Mouse (Mus musculus) kidney, embryonic 14.5 days (tissue): ENCODE measurements around the gene Gm5741. TPM values are rescaled to one million over a fixed set of nuclear protein-coding genes. Genes with fewer than 3 reads are reported as not detected.

Experiments used
- ATAC-seq: fragments of 200-750 bp; cut with Nextera tagmentation; 2 replicates; pipeline ENCODE4 v1.8.0; 2017; ENCODE audit warnings: moderate number of reproducible peaks, mild to moderate bottlenecking, moderate TSS enrichment, moderate library complexity; ENCODE audit not compliant: low FRiP score, low TSS enrichment
- H3K27ac ChIP-seq: fragments of 300-500 bp; sonication (generic); 2 replicates; pipeline ENCODE4 v1.5.1; 2014; ENCODE audit warnings: low read depth, mild to moderate bottlenecking, low read length, moderate library complexity, mixed read lengths
- H3K27me3 ChIP-seq: fragments of 300-500 bp; sonication (generic); 2 replicates; pipeline ENCODE4 v1.6.1; 2014; ENCODE audit warnings: mild to moderate bottlenecking, low read length; ENCODE audit not compliant: control insufficient read depth, insufficient read depth
- H3K36me3 ChIP-seq: fragments of 300-500 bp; sonication (generic); 2 replicates; pipeline ENCODE4 v1.6.1; 2014; ENCODE audit warnings: low read length, mixed read lengths; ENCODE audit not compliant: control insufficient read depth, insufficient read depth
- H3K4me1 ChIP-seq: fragments of 300-500 bp; sonication (generic); 2 replicates; pipeline ENCODE4 v1.6.1; 2014; ENCODE audit warnings: low read length, mixed read lengths; ENCODE audit not compliant: control insufficient read depth, insufficient read depth
- H3K4me2 ChIP-seq: fragments of 300-500 bp; sonication (generic); replicated peaks from 2 replicates; pipeline ENCODE4 v1.6.1; 2014; ENCODE audit warnings: low read depth, mild to moderate bottlenecking, low read length
- H3K4me3 ChIP-seq: fragments of 300-500 bp; sonication (generic); 2 replicates; pipeline ENCODE4 v1.5.1; 2014; ENCODE audit warnings: mild to moderate bottlenecking, low read length
- H3K9ac ChIP-seq: fragments of 300-500 bp; sonication (generic); 2 replicates; pipeline ENCODE4 v1.6.1; 2014; ENCODE audit warnings: low read depth, mild to moderate bottlenecking, low read length, moderate library complexity
- H3K9me3 ChIP-seq: fragments of 300-500 bp; sonication (generic); 2 replicates; pipeline ENCODE4 v1.6.1; 2016; ENCODE audit warnings: low read length; ENCODE audit not compliant: control insufficient read depth
- WGBS: fragments of 180-500 bp; shearing (Covaris S2); extraction: QIAGEN DNeasy Blood & Tissue Kit; methylation state at CpG from one replicate; pipeline ENCODE4 v1.1.7; 2014; 5-methylcytosine and 5-hydroxymethylcytosine counted together
- polyA plus RNA-seq: library from polyadenylated mRNA; unstranded; fragments of >200 nt; fragmentation: Nextera tagmentation; extraction: Ambion mirVana; gene quantifications from 2 replicates; pipeline ENCODE4 v1.2.1, GENCODE M21; 2014

The Gm5741 gene
- polyA plus RNA-seq, 1 experiment from 2014 or later: 1.1 TPM

DNA sequence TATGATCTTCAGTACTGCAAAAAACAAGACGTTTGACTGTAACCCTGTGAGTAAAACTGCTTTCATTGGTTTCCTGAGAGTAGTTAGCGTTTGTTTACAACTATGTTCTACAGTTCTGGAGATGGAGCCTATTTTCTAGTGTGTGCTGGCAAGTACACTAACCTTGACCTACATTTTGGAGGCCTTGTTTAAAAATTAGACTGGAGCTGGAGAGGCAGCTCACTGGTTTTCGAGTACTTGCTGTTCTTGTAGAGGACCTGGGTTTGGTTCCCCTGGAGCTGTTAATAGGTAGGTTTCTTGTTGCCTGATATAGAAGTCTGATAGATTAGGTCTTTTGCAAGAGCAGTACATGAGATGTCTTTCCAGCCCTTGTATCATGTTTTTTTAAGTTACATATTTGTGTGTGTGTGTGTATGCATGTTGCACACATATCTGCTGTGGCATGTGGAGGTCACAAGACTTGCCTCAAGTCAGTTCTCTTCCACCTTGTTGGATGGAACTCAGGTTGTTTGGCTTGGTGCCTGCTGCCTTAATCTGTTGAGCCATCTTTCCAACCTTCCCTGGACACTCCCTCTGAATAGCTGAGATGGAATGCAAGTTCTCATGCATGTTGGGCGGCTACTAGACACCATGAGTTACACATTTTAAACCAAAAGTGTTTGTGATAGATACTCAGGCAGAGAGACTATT lies 35.0 kb downstream of the Gm5741 start:
- no peak for ATAC-seq
- 83% methylated on average over 4 of the region's 4 CpGs for WGBS
- H3K9me3 ChIP-seq: no peaks in the 10 kb centered on the region
- no peak overlapping the region for H3K9ac ChIP-seq
- no peak overlapping the region for H3K4me2 ChIP-seq
- H3K4me3 ChIP-seq: no peak overlapping the region
- H3K4me1 ChIP-seq: peaks cover 19% of the 10 kb centered on the region
- no peak overlapping the region for H3K27ac ChIP-seq
- peaks cover 42% of the 10 kb centered on the region for H3K36me3 ChIP-seq
- no peaks in the 10 kb centered on the region for H3K27me3 ChIP-seq

DNA sequence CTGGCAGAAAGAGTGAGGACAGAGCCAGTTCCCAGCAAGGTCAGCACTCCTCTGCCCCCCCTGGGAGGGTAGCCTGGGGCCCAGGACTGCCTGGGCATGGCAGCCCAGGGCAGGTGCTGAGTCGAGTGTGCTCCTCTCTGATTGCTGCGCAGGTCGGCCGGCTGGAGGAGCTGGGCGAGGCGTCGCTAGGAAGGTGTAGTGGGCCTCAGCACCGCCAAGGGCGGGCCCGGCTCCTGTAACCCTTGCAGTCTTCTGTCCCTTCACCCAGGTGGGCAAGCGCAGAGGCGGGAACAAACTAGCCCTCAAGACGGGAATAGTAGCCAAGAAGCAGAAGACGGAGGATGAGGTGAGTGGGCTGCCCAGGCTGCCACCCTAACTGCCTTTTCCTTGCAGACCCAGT lies 38.5 kb downstream of the Gm5741 start:
- peaks cover 42% of the 10 kb centered on the region for H3K36me3 ChIP-seq
- no peaks in the 10 kb centered on the region for H3K27me3 ChIP-seq
- peak overlapping the region; percentile 100 for H3K4me3 ChIP-seq
- H3K9me3 ChIP-seq: no peaks in the 10 kb centered on the region
- H3K9ac ChIP-seq: 0 out of 2 replicates have a peak overlapping the region, but pooled peaks have one; percentile 12
- H3K4me2 ChIP-seq: peak overlapping the region; percentile 94; the same call in 1 of the 2 replicates
- H3K27ac ChIP-seq: no peak overlapping the region
- peaks cover 20% of the 10 kb centered on the region for H3K4me1 ChIP-seq
- 92% methylated on average over 14 of the region's 14 CpGs for WGBS
- no peak for ATAC-seq

DNA sequence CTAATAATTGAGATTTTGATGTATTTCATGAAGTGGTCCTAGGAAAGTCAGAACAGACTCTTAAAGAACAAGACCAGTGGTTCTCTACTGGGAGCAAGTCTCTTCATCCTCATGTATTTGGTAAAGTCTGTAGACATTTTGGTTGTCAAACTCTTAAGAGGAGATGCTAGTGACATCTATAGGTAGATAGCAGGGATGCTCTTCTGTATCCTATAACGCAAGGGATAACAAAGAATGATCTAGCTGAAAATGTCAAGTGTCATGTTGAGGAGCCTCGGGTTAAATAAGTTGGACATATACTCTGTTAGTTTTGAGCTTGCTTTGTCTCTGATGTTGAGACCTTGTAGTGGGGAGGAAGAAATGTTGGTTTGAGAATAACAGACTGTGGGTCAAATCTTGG lies 39.9 kb downstream of the Gm5741 start:
- H3K9ac ChIP-seq: peak overlapping the region; percentile 100
- no peaks in the 10 kb centered on the region for H3K27me3 ChIP-seq
- peak overlapping the region; percentile 100 for H3K4me3 ChIP-seq
- no peak overlapping the region for H3K27ac ChIP-seq
- peak overlapping the region; percentile 94 for H3K4me2 ChIP-seq
- no peaks in the 10 kb centered on the region for H3K9me3 ChIP-seq
- 24% methylated on average over 2 of the region's 2 CpGs for WGBS
- peaks cover 24% of the 10 kb centered on the region for H3K4me1 ChIP-seq
- ATAC-seq: no peak
- H3K36me3 ChIP-seq: peaks cover 48% of the 10 kb centered on the region

DNA sequence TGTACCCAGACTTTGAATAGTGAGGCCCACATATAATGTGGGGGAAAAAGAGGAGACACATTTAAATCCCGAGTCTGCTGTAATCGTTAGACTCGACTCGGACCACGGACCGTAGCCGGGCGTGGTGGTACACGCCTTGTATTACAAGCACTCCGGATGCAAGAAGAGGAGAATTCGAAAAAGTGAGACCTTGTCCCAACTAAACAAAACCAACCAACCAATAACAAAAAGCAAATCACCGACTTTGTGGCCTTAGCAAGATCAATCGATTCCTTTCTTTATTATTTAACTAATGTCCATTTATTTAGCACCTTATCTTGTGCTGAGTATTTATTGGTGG lies 40.3 kb downstream of the Gm5741 start:
- Histone ChIP-seq H3K36me3 (peaks cover 47% of the 10 kb centered on the region), H3K9ac (peak overlapping the region; percentile 100), H3K9me3 (no peaks in the 10 kb centered on the region), H3K4me2 (peak overlapping the region; percentile 94), H3K4me1 (peaks cover 24% of the 10 kb centered on the region), H3K4me3 (peak overlapping the region; percentile 100), H3K27me3 (no peaks in the 10 kb centered on the region), H3K27ac (peak overlapping the region; percentile 95)
- under 1% methylated on average over 13 of the region's 13 CpGs for WGBS
- ATAC-seq: no peak

DNA sequence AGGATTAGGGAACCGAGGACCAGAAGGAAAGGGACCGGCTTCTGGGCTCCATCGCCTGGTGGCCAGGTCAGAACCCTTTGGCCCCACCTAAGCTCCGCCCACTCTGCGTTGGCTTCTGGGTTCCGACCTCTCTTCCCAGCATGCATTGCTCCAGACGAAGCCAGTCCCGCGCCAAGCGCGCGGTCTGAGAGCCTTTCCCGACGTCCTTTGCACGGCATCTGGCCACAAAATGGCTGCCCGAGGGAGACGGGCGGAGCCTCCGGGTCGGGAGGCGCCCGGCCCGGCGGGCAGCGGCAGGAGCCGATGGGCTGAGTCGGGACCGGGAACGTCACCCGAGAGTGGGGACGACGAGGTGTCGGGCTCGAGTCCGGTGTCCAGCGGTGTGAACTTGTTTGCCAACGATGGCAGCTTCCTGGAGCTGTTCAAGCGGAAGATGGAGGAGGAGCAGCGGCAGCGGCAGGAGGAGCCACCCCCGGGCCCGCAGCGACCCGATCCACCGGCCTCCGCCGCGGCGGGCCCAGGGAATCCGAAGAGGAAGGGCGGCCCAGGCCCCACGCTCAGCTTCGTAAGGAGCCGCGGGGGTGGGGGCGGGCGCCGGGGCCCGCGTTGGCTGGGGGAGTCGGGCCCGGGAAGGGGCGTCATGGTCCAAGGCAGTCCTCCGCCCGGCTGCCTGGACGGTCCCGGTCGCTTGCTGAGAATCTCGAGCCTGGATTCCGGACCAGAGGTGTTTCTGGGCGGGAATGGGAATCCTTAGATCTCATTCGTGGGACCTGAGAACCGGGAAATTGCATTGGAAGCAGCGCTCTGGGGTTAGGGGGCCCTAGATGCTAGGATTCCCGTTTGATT lies 40.9 kb downstream of the Gm5741 start, which contains the start of gene Trir:
Trir (plus strand) TSS at position 154 of the 846 bp plus-strand sequence.
- H3K9me3 ChIP-seq: no peaks in the 10 kb centered on the region
- no peaks in the 10 kb centered on the region for H3K27me3 ChIP-seq
- H3K4me3 ChIP-seq: peak within 1 kb of the TSS; percentile 100
- H3K27ac ChIP-seq: peak within 1 kb of the TSS; percentile 95
- peak within 1 kb of the TSS; percentile 100 for H3K9ac ChIP-seq
- H3K4me2 ChIP-seq: peak within 1 kb of the TSS; percentile 94
- H3K36me3 ChIP-seq: peaks cover 46% of the 10 kb centered on the region
- ATAC-seq: peak; percentile 85
- WGBS: under 1% methylated on average over 75 of the region's 75 CpGs
- H3K4me1 ChIP-seq: peaks cover 24% of the 10 kb centered on the region

DNA sequence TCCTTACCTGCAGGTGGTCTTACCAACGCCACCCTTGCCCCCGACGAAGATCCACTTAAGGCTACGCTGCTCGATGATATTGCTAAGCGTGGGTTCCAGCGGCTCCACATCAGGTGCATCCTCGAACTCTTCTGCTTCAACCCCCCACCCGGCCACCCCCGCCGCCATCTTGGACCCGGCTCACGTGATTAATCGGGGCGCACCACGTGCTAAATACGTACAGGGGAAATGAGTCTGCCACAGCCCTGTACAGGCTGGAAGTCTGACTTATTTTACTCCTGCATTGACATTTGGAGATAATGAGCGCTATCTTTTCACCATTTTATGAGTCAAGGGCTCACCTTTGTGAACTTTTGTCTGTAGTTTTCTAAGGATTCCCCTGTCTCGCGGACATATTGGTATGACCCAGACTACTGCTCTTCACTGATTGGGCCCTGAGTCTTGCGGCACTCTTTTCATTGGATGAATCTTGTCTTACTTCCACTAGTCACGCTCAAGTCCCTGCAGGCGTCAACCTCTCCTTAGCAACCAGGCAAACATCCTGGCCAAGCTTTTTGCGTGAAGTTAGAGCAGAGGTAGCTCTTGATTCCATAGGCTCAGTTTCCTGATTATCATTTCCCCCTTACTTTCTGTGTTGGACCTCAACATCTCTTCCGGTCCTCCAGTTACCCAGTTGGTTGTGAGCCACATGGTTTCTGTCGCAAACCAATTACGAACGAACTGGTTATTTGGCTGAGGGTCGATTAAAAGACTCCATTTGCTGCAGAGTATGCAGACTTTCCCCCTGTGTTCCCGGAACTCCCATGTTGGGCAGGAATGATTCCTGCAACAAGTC lies 42.5 kb downstream of the Gm5741 start, which contains the start of gene Asna1:
Asna1 (minus strand) TSS at position 184 of the 835 bp plus-strand sequence.
- Histone ChIP-seq H3K4me3 (peak within 1 kb of the TSS; percentile 96), H3K27me3 (no peaks in the 10 kb centered on the region), H3K9me3 (no peaks in the 10 kb centered on the region), H3K4me2 (peak within 1 kb of the TSS; percentile 94), H3K9ac (peak within 1 kb of the TSS; percentile 78), H3K27ac (peak within 1 kb of the TSS; percentile 95), H3K36me3 (peaks cover 42% of the 10 kb centered on the region), H3K4me1 (peaks cover 24% of the 10 kb centered on the region)
- 7% methylated on average over 30 of the region's 30 CpGs for WGBS
- ATAC-seq: peak; percentile 87

DNA sequence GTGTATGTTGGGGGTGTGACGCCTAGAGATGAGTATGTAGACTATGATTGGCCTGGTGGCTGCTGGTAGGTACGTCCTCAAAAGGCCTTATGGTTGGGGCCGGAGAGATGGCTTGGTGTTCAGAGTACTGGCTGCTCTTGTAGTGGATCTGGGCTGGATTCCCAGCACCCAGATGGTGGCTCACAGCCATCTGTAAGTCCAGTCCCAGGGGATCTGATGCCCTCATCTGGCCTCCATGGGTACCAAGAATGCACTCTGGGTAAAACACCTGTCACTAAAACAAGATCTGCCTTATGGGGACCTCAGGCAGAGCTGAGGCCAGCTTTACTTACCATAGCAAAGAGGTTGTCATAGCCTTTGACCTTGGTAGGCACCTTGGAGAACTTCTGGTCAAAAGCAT lies 43.9 kb downstream of the Gm5741 start:
- H3K4me1 ChIP-seq: peaks cover 19% of the 10 kb centered on the region
- H3K36me3 ChIP-seq: peaks cover 43% of the 10 kb centered on the region
- no peaks in the 10 kb centered on the region for H3K9me3 ChIP-seq
- ATAC-seq: no peak
- H3K27me3 ChIP-seq: no peaks in the 10 kb centered on the region
- H3K27ac ChIP-seq: no peak overlapping the region
- H3K4me3 ChIP-seq: peak overlapping the region; percentile 96; the same call in 1 of the 2 replicates
- 97% methylated on average over 3 of the region's 3 CpGs for WGBS
- H3K9ac ChIP-seq: no peak overlapping the region
- H3K4me2 ChIP-seq: peak overlapping the region; percentile 94; the same call in 1 of the 2 replicates

DNA sequence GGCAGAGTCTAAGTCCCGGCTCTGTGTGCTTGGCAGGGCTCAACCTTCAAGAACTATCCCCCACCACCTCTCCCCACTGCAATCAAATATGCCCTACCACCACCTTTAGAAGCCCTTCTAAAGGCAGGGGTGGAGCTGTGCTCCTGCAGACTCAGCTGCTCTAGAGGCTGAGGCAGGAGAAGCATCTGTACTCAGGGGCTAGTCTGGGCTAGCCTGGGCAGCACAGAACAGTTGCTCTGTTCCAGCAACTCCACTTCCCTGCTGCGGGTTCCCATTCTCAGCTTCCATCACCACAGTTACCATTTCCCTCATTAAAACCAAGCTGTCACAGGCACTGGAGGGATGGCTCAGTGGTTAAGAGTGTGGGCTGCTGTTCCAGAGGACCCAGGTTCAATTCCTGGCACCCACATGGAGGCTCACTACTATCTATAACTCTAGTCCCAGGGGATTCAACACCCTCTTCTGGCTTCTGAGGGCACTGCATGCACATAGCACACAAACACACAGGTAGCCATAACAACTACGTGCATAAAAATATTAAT lies 46.2 kb downstream of the Gm5741 start:
- Histone ChIP-seq H3K36me3 (peaks cover 59% of the 10 kb centered on the region), H3K4me3 (no peak overlapping the region)
- WGBS: 96% methylated on average over 3 of the region's 3 CpGs

More for the DNA sequence above, 46.2 kb downstream of the Gm5741 start:
- ATAC-seq: no peak
- H3K9ac ChIP-seq: no peak overlapping the region
- no peak overlapping the region for H3K27ac ChIP-seq
- no peaks in the 10 kb centered on the region for H3K27me3 ChIP-seq
- H3K9me3 ChIP-seq: no peaks in the 10 kb centered on the region
- H3K4me1 ChIP-seq: peaks cover 8% of the 10 kb centered on the region
- H3K4me2 ChIP-seq: no peak overlapping the region
